Mouse (Mus musculus) intestine, embryonic 14.5 days (tissue): Measurements from ENCODE around the gene Prcd. TPM values are rescaled to one million over a fixed set of nuclear protein-coding genes. Genes with fewer than 3 reads are reported as not detected.

Experiments used
- ATAC-seq: fragments of 200-750 bp; cut with Nextera tagmentation; replicated peaks from 2 replicates; pipeline ENCODE4 v1.8.0; 2017; ENCODE audit warnings: low read depth, moderate number of reproducible peaks, moderate TSS enrichment, moderate library complexity; ENCODE audit not compliant: low FRiP score, low TSS enrichment
- DNase-seq: peaks from one replicate; pipeline ENCODE4 v3.0.0-alpha.2; 2018; ENCODE audit warnings: low spot score
- H3K27ac ChIP-seq: fragments of 300-500 bp; sonication (generic); 2 replicates; pipeline ENCODE4 v1.5.1; 2014; ENCODE audit warnings: low read depth, mild to moderate bottlenecking, control low read depth
- H3K27me3 ChIP-seq: fragments of 300-500 bp; sonication (generic); replicated peaks from 2 replicates; pipeline ENCODE4 v1.6.1; 2014; ENCODE audit warnings: low read length, control low read depth; ENCODE audit not compliant: control insufficient read depth, insufficient read depth
- H3K36me3 ChIP-seq: fragments of 300-500 bp; sonication (generic); 2 replicates; pipeline ENCODE4 v1.6.1; 2014; ENCODE audit warnings: low read length, control low read depth; ENCODE audit not compliant: control insufficient read depth, insufficient read depth
- H3K4me1 ChIP-seq: fragments of 300-500 bp; sonication (generic); replicated peaks from 2 replicates; pipeline ENCODE4 v1.6.1; 2014; ENCODE audit warnings: low read length, control low read depth, mixed read lengths; ENCODE audit not compliant: control insufficient read depth, insufficient read depth
- H3K4me2 ChIP-seq: fragments of 300-500 bp; sonication (generic); 2 replicates; pipeline ENCODE4 v1.6.1; 2014; ENCODE audit warnings: low read length
- H3K4me3 ChIP-seq: fragments of 300-500 bp; sonication (generic); 2 replicates; pipeline ENCODE4 v1.5.1; 2014; ENCODE audit warnings: low read depth, low read length, control low read depth, mixed read lengths
- H3K9ac ChIP-seq: fragments of 300-500 bp; sonication (generic); 2 replicates; pipeline ENCODE4 v1.6.1; 2014; ENCODE audit warnings: mild to moderate bottlenecking, low read length
- H3K9me3 ChIP-seq: fragments of 300-500 bp; sonication (generic); 2 replicates; pipeline ENCODE4 v1.6.1; 2016; ENCODE audit warnings: low read length, control low read depth; ENCODE audit not compliant: control insufficient read depth
- WGBS: fragments of 180-500 bp; shearing (Covaris S2); extraction: QIAGEN DNeasy Blood & Tissue Kit; methylation state at CpG from one replicate; pipeline ENCODE4 v1.1.7; 2014; 5-methylcytosine and 5-hydroxymethylcytosine counted together
- polyA plus RNA-seq: library from polyadenylated mRNA; unstranded; fragments of >200 nt; fragmentation: Nextera tagmentation; extraction: Ambion mirVana; gene quantifications from 2 replicates; pipeline ENCODE4 v1.2.1, GENCODE M21; 2014

Prcd gene
- polyA plus RNA-seq, 1 experiment from 2014 or later, result 1.8 TPM

GRCm38 (mm10) chr11:116644225-116645112, 8.9 kb upstream of the Prcd start:
- Histone ChIP-seq H3K9ac (no peak overlapping the region), H3K27ac (no peak overlapping the region)

GRCm38 (mm10) chr11:116645446-116646110, 7.8 kb upstream of the Prcd start:
- H3K9me3 ChIP-seq, result no peaks in the 10 kb centered on the region
- no peak overlapping the region for H3K4me2 ChIP-seq
- H3K27ac ChIP-seq, result no peak overlapping the region
- 45% methylated on average over 8 of the region's 8 CpGs for WGBS
- DNase-seq (no peak), ATAC-seq (no peak)
- H3K4me3 ChIP-seq, result no peak overlapping the region
- H3K36me3 ChIP-seq, result no peaks in the 10 kb centered on the region
- H3K9ac ChIP-seq, result no peak overlapping the region
- H3K27me3 ChIP-seq, result no peaks in the 10 kb centered on the region
- H3K4me1 ChIP-seq, result peaks cover 35% of the 10 kb centered on the region

More at GRCm38 (mm10) chr11:116644225-116645112, 8.9 kb upstream of the Prcd start:
- Histone ChIP-seq H3K4me2 (peak overlapping the region; percentile 39; the same call in 1 of the 2 replicates), H3K27me3 (no peaks in the 10 kb centered on the region), H3K36me3 (no peaks in the 10 kb centered on the region), H3K4me3 (no peak overlapping the region), H3K4me1 (peaks cover 35% of the 10 kb centered on the region), H3K9me3 (no peaks in the 10 kb centered on the region)
- ATAC-seq (no peak), DNase-seq (no peak)
- 46% methylated on average over 21 of the region's 21 CpGs for WGBS

- Histone ChIP-seq H3K9ac (no peak overlapping the region), H3K9me3 (no peaks in the 10 kb centered on the region), H3K27ac (no peak overlapping the region), H3K4me2 (no peak overlapping the region), H3K4me3 (no peak overlapping the region), H3K36me3 (no peaks in the 10 kb centered on the region), H3K27me3 (no peaks in the 10 kb centered on the region), H3K4me1 (peaks cover 35% of the 10 kb centered on the region)
- 62% methylated on average over 11 of the region's 11 CpGs for WGBS
- DNase-seq (no peak), ATAC-seq (no peak)
These were observed 7.2 kb upstream of the Prcd start for GRCm38 (mm10) chr11:116646136-116646535.

GRCm38 (mm10) chr11:116646771-116647170, 6.6 kb upstream of the Prcd start:
- ATAC-seq (no peak), DNase-seq (no peak)
- no peaks in the 10 kb centered on the region for H3K27me3 ChIP-seq
- 84% methylated on average over 7 of the region's 7 CpGs for WGBS
- no peaks in the 10 kb centered on the region for H3K36me3 ChIP-seq
- peak overlapping the region; percentile 74; the same call in 1 of the 2 replicates for H3K27ac ChIP-seq
- H3K9me3 ChIP-seq, result no peaks in the 10 kb centered on the region
- peaks cover 35% of the 10 kb centered on the region for H3K4me1 ChIP-seq
- no peak overlapping the region for H3K9ac ChIP-seq
- H3K4me3 ChIP-seq, result no peak overlapping the region
- no peak overlapping the region for H3K4me2 ChIP-seq

GRCm38 (mm10) chr11:116647340-116647991, 5.9 kb upstream of the Prcd start:
- H3K4me1 ChIP-seq, result peaks cover 35% of the 10 kb centered on the region
- no peak overlapping the region for H3K4me3 ChIP-seq
- H3K36me3 ChIP-seq, result no peaks in the 10 kb centered on the region
- H3K27ac ChIP-seq, result peak overlapping the region; percentile 74
- WGBS, result 39% methylated on average over 11 of the region's 11 CpGs
- H3K4me2 ChIP-seq, result no peak overlapping the region
- H3K9ac ChIP-seq, result no peak overlapping the region
- no peaks in the 10 kb centered on the region; the same call in 1 of the 2 replicates for H3K27me3 ChIP-seq
- ATAC-seq (no peak), DNase-seq (no peak)
- no peaks in the 10 kb centered on the region for H3K9me3 ChIP-seq

- peaks cover 38% of the 10 kb centered on the region for H3K4me1 ChIP-seq
- ATAC-seq (no peak), DNase-seq (no peak)
- H3K36me3 ChIP-seq, result no peaks in the 10 kb centered on the region
- no peak overlapping the region for H3K9ac ChIP-seq
- no peaks in the 10 kb centered on the region for H3K9me3 ChIP-seq
- no peaks in the 10 kb centered on the region; the same call in 1 of the 2 replicates for H3K27me3 ChIP-seq
- 0 out of 2 replicates have a peak overlapping the region, but pooled peaks have one; percentile 16 for H3K4me2 ChIP-seq
- H3K4me3 ChIP-seq, result no peak overlapping the region
- H3K27ac ChIP-seq, result peak overlapping the region; percentile 74
- 42% methylated on average over 17 of the region's 18 CpGs for WGBS
These were observed 5.0 kb upstream of the Prcd start for GRCm38 (mm10) chr11:116648213-116648921.

- no peak overlapping the region for H3K4me3 ChIP-seq
- 68% methylated on average over 10 of the region's 10 CpGs for WGBS
- H3K4me2 ChIP-seq, result no peak overlapping the region
- H3K9me3 ChIP-seq, result no peaks in the 10 kb centered on the region
- DNase-seq (no peak), ATAC-seq (no peak)
- H3K9ac ChIP-seq, result no peak overlapping the region
- peaks cover 36% of the 10 kb centered on the region for H3K4me1 ChIP-seq
- H3K27me3 ChIP-seq, result peaks cover 1% of the 10 kb centered on the region; the same call in 1 of the 2 replicates
- H3K27ac ChIP-seq, result peak overlapping the region; percentile 74
- H3K36me3 ChIP-seq, result no peaks in the 10 kb centered on the region
These were observed 4.4 kb upstream of the Prcd start for GRCm38 (mm10) chr11:116648976-116649375.
